29 mouse cellular contexts compared by ENCODE assay signal in the genomic region with DNA sequence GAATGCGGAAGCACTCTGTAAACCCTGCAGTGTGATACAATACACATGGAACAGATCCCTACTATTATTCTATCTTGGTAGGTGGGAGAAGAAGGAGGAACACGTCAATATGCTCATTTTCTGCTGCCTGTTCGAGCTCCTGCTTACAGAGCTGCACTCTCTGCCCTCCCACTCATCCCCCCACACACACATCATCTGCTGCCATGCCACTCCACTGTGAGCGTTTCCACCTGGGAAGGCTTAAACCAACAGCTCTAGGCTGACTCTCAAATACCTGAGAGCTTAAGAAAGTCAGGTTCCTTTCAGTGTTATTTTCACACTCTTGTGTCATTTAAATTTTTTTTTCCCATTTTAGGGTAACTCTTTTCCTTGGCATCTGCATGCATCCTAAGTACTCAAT. TPM values are rescaled to one million over a fixed set of nuclear protein-coding genes. Genes with fewer than 3 reads are reported as not detected.
A peak's percentile ranks its signal among the peaks of the same experiment; 100 is the strongest.
DNase-seq lines count a peak whose midpoint lies in the region; ATAC-seq and TF ChIP-seq lines count a peak whose summit lies in the region.
"Had no signal": no experiment of that assay in that cellular context is flagged by ENCODE, and none has a peak within 500 bp of the region (broad histone marks: within the 10 kb centered on the region; RNA-seq: fewer than 3 reads in every experiment).

No protein-coding gene starts in this region.

- no peak for ATAC-seq in forebrain, embryonic 14.5 days
- ATAC-seq in forebrain, embryonic 15.5 days (replicated peaks), result no peak
- ATAC-seq: CD4-positive, CD25-positive, alpha-beta regulatory T cell, adult 4 months had no signal

- no peak overlapping the region for H3K27ac ChIP-seq in forebrain, embryonic 14.5 days (ENCODE audit: low read depth, low read length)
- H3K27ac ChIP-seq in forebrain, embryonic 15.5 days (replicated peaks), result no peak overlapping the region
- no peak overlapping the region for H3K27ac ChIP-seq in kidney, adult 2 months (ENCODE audit: insufficient read depth, low read depth, low read length)
- H3K27ac ChIP-seq: embryonic facial prominence, embryonic 12.5 days; forebrain, embryonic 12.5 days; heart, embryonic 15.5 days; hindbrain, embryonic 13.5 days; stomach, postnatal 0 days had no signal

- H3K9me3 ChIP-seq in forebrain, embryonic 14.5 days (replicated peaks; ENCODE audit: control insufficient read depth, low read length), result no peaks in the 10 kb centered on the region
- H3K9me3 ChIP-seq in forebrain, embryonic 15.5 days, result no peaks in the 10 kb centered on the region
- H3K9me3 ChIP-seq: embryonic facial prominence, embryonic 12.5 days; forebrain, embryonic 12.5 days; heart, embryonic 15.5 days; hindbrain, embryonic 13.5 days had no signal

- DNase-seq in forebrain, embryonic 14.5 days (ENCODE audit: low spot score), result peak; percentile 1
- peak; percentile 13 to 38 for DNase-seq in kidney, postnatal 4 days
- no peak for DNase-seq in kidney, adult 2 months
- DNase-seq in right cerebral cortex, adult 18-20 months, result peak; percentile 9
- DNase-seq in right cerebral cortex, postnatal 4 days, result no peak
- DNase-seq in telencephalon, adult 2 months (ENCODE audit: low read depth, low spot score), result peak; percentile 18
- DNase-seq: adrenal gland, postnatal 25 days; cerebellum, adult 11 months; cerebellum, adult 9-11 months; heart, postnatal 36 days; kidney, adult 9 months; lung, postnatal 4 days; midbrain, embryonic 14.5 days had no signal

- H3K9ac ChIP-seq in forebrain, embryonic 14.5 days (ENCODE audit: low read length), result no peak overlapping the region
- H3K9ac ChIP-seq in forebrain, embryonic 15.5 days (replicated peaks), result no peak overlapping the region
- H3K9ac ChIP-seq: embryonic facial prominence, embryonic 12.5 days; forebrain, embryonic 12.5 days; heart, embryonic 15.5 days; hindbrain, embryonic 13.5 days had no signal

- TF ChIP-seq CTCF in kidney, adult 2 months (conservative IDR thresholded peaks at IDR 0.05; ENCODE audit: insufficient read depth, insufficient read length, low read depth, low read length), result no peak

- H3K36me3 ChIP-seq in forebrain, embryonic 14.5 days (ENCODE audit: control insufficient read depth, insufficient read depth, low read length), result no peaks in the 10 kb centered on the region
- no peaks in the 10 kb centered on the region for H3K36me3 ChIP-seq in forebrain, embryonic 15.5 days
- no peaks in the 10 kb centered on the region for H3K36me3 ChIP-seq in kidney, adult 2 months (ENCODE audit: control insufficient read depth, insufficient read depth, low read length)
- H3K36me3 ChIP-seq: embryonic facial prominence, embryonic 12.5 days; forebrain, embryonic 12.5 days; heart, embryonic 15.5 days; hindbrain, embryonic 13.5 days had no signal

- 43% methylated on average over 4 of the region's 4 CpGs for WGBS in forebrain, embryonic 14.5 days
- WGBS in forebrain, embryonic 15.5 days, result 40% methylated on average over 4 of the region's 4 CpGs
- WGBS in kidney, adult 2 months, result 18% methylated on average over 4 of the region's 4 CpGs

- H3K27me3 ChIP-seq in forebrain, embryonic 14.5 days (replicated peaks; ENCODE audit: control insufficient read depth, insufficient read depth, low read length), result no peaks in the 10 kb centered on the region
- no peaks in the 10 kb centered on the region for H3K27me3 ChIP-seq in forebrain, embryonic 15.5 days
- H3K27me3 ChIP-seq in kidney, adult 2 months (replicated peaks; ENCODE audit: control insufficient read depth, insufficient read depth, low read length), result no peaks in the 10 kb centered on the region
- H3K27me3 ChIP-seq: embryonic facial prominence, embryonic 12.5 days; forebrain, embryonic 12.5 days; heart, embryonic 15.5 days; hindbrain, embryonic 13.5 days had no signal

- no peak overlapping the region for H3K4me3 ChIP-seq in forebrain, embryonic 14.5 days (ENCODE audit: low read depth, low read length)
- no peak overlapping the region for H3K4me3 ChIP-seq in forebrain, embryonic 15.5 days
- H3K4me3 ChIP-seq in kidney, adult 2 months (ENCODE audit: insufficient read depth, low read depth, low read length), result no peak overlapping the region
- H3K4me3 ChIP-seq: embryonic facial prominence, embryonic 12.5 days; erythroblast, embryonic 14.5 days; forebrain, embryonic 12.5 days; heart, embryonic 15.5 days; hindbrain, embryonic 13.5 days had no signal

- no peak overlapping the region for H3K4me2 ChIP-seq in forebrain, embryonic 14.5 days (ENCODE audit: low read length)
- no peak overlapping the region for H3K4me2 ChIP-seq in forebrain, embryonic 15.5 days (replicated peaks)
- H3K4me2 ChIP-seq: embryonic facial prominence, embryonic 12.5 days; forebrain, embryonic 12.5 days; heart, embryonic 15.5 days; hindbrain, embryonic 13.5 days had no signal

- no peak for TF ChIP-seq POLR2A in kidney, adult 2 months (IDR thresholded peaks at IDR 0.05; ENCODE audit: low read depth, low read length)

- H3K4me1 ChIP-seq in forebrain, embryonic 14.5 days (ENCODE audit: control insufficient read depth, insufficient read depth, low read length), result no peaks in the 10 kb centered on the region
- H3K4me1 ChIP-seq in forebrain, embryonic 15.5 days, result no peaks in the 10 kb centered on the region
- no peaks in the 10 kb centered on the region for H3K4me1 ChIP-seq in kidney, adult 2 months (ENCODE audit: control insufficient read depth, insufficient read depth, low read length)
- H3K4me1 ChIP-seq: embryonic facial prominence, embryonic 12.5 days; forebrain, embryonic 12.5 days; heart, embryonic 15.5 days; hindbrain, embryonic 13.5 days had no signal

RNA-seq across cellular contexts. Expression of gene Olfr1323, which starts 6.9 kb away (rescaled TPM):
- not detected in 2 replicates for polyA plus RNA-seq in forebrain, embryonic 14.5 days (2014; fragmentation: Nextera tagmentation; extraction: Ambion mirVana)
- polyA plus RNA-seq in forebrain, embryonic 15.5 days (2015; fragmentation: Nextera tagmentation; extraction: Ambion mirVana), result not detected in 2 replicates
- not detected in 2 replicates for polyA plus RNA-seq in kidney, adult 2 months (2012; rRNA removed)
- polyA plus RNA-seq: CD4-positive, CD25-positive, alpha-beta regulatory T cell, adult 4 months; embryonic facial prominence, embryonic 12.5 days; erythroblast, embryonic 14.5 days; forebrain, embryonic 12.5 days; gonadal fat pad, adult 2 months; heart, embryonic 15.5 days; hindbrain, embryonic 13.5 days; limb, embryonic 11.5 days; liver, adult 2 months; liver, embryonic 16.5 days; lung, embryonic 16.5 days; midbrain, embryonic 14.5 days; neural tube, embryonic 11.5 days; stomach, postnatal 0 days; thymus, postnatal 0 days; urinary bladder, adult 2 months had no signal

Comparison
In these comparisons a context has a peak if more than half of its experiments do, and no peak if none do; other contexts are left out.
1. DNase-seq: peak in forebrain, embryonic 14.5 days (single experiment), kidney, postnatal 4 days (2 of 2), right cerebral cortex, adult 18-20 months (single experiment) and telencephalon, adult 2 months (single experiment); none in kidney, adult 2 months (single experiment) and right cerebral cortex, postnatal 4 days (single experiment).